Mouse (Mus musculus) embryonic facial prominence, embryonic 15.5 days (tissue): ENCODE results near the gene Vpreb1. TPM values are rescaled to one million over a fixed set of nuclear protein-coding genes. Genes with fewer than 3 reads are reported as not detected.
A peak's percentile ranks its signal among the peaks of the same experiment; 100 is the strongest.

ENCODE experiments used
- ATAC-seq: fragments of 200-750 bp; cut with Nextera tagmentation; 2 replicates; pipeline ENCODE4 v1.8.0; 2017; ENCODE audit warnings: low read depth, moderate TSS enrichment; ENCODE audit not compliant: insufficient number of reproducible peaks, low FRiP score, low TSS enrichment
- H3K27ac ChIP-seq: fragments of 300-500 bp; sonication (generic); replicated peaks from 2 replicates; pipeline ENCODE4 v1.5.1; 2015; ENCODE audit warnings: mild to moderate bottlenecking, inconsistent platforms
- H3K27me3 ChIP-seq: fragments of 300-500 bp; sonication (generic); 2 replicates; pipeline ENCODE4 v1.6.1; 2015; ENCODE audit warnings: inconsistent platforms
- H3K36me3 ChIP-seq: fragments of 300-500 bp; sonication (generic); 2 replicates; pipeline ENCODE4 v1.6.1; 2015; ENCODE audit warnings: mild to moderate bottlenecking, inconsistent platforms
- H3K4me1 ChIP-seq: fragments of 300-500 bp; sonication (generic); 2 replicates; pipeline ENCODE4 v1.6.1; 2015; ENCODE audit warnings: inconsistent platforms
- H3K4me2 ChIP-seq: fragments of 300-500 bp; sonication (generic); replicated peaks from 2 replicates; pipeline ENCODE4 v1.6.1; 2015; ENCODE audit warnings: mild to moderate bottlenecking, inconsistent platforms
- H3K4me3 ChIP-seq: fragments of 300-500 bp; sonication (generic); replicated peaks from 2 replicates; pipeline ENCODE4 v1.5.1; 2015; ENCODE audit warnings: mild to moderate bottlenecking, inconsistent platforms
- H3K9ac ChIP-seq: fragments of 300-500 bp; sonication (generic); 2 replicates; pipeline ENCODE4 v1.6.1; 2015; ENCODE audit warnings: inconsistent platforms
- H3K9me3 ChIP-seq: fragments of 300-500 bp; sonication (generic); replicated peaks from 2 replicates; pipeline ENCODE4 v1.6.1; 2016; ENCODE audit warnings: inconsistent platforms
- WGBS: fragments of 180-500 bp; shearing (Covaris S2); methylation state at CpG from one replicate; pipeline ENCODE4 v1.1.7; 2015; 5-methylcytosine and 5-hydroxymethylcytosine counted together
- polyA plus RNA-seq: library from polyadenylated mRNA; unstranded; fragments of >200 nt; fragmentation: Nextera tagmentation; extraction: Ambion mirVana; gene quantifications from 2 replicates; pipeline ENCODE4 v1.2.1, GENCODE M21; 2015

Gene Vpreb1
- polyA plus RNA-seq, 1 experiment from 2014 or later, result 3.1 TPM

DNA sequence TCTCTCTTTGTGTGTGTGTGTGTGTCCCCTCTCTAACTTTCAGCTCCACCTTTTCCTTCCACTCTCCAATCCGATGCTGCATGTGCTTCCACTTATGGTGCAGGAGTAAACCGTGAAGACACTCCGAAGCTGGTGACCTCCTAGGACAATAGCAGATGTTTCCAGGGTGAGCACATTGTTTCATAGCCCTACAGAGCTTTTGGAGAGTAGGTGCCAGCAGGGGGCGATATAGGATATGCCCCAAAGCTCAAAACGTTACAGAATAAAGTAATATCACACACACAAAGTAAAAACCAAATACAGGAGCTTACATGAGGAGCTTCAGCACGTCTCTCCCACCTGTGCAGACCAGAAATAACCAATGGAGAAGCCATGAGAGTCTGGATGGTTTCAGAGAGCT, 15.8 kb downstream of the Vpreb1 start:
- Histone ChIP-seq H3K27me3 (no peaks in the 10 kb centered on the region), H3K9me3 (no peaks in the 10 kb centered on the region), H3K27ac (no peak overlapping the region), H3K4me2 (no peak overlapping the region), H3K4me3 (no peak overlapping the region), H3K9ac (no peak overlapping the region), H3K4me1 (no peaks in the 10 kb centered on the region), H3K36me3 (no peaks in the 10 kb centered on the region)
- 23% methylated on average over 6 of the region's 6 CpGs for WGBS
- ATAC-seq, result no peak

DNA sequence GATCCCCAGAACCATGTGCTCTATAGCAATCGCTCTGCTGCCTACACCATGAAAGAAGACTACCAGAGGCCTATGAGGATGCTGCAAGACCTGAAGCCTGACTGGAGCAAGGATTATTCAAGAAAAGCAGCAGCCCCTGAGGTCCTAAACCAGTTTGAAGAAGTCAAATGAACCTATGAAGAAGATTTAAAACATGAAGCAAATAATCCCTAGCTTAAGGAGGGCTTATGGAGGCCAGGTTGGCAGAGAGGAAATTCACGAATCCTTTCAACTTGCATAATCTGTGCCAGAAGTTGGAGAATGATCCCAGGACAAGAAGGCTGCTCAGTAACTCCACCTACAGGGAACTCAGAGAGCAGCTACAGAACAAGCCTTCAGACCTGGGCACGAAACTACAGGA, 18.2 kb downstream of the Vpreb1 start:
- H3K36me3 ChIP-seq, result no peaks in the 10 kb centered on the region
- H3K27me3 ChIP-seq, result no peaks in the 10 kb centered on the region
- no peak for ATAC-seq
- no peaks in the 10 kb centered on the region for H3K4me1 ChIP-seq
- H3K4me3 ChIP-seq, result no peak overlapping the region
- no peak overlapping the region for H3K27ac ChIP-seq
- no peaks in the 10 kb centered on the region for H3K9me3 ChIP-seq
- no peak overlapping the region for H3K4me2 ChIP-seq
- WGBS, result 78% methylated on average over 3 of the region's 3 CpGs
- H3K9ac ChIP-seq, result no peak overlapping the region

GRCm38 (mm10) chr16:16849196-16849595, 21.4 kb downstream of the Vpreb1 start:
- no peak overlapping the region for H3K4me3 ChIP-seq
- no peaks in the 10 kb centered on the region for H3K9me3 ChIP-seq
- no peak for ATAC-seq
- no peaks in the 10 kb centered on the region for H3K4me1 ChIP-seq
- no peak overlapping the region for H3K4me2 ChIP-seq
- H3K27me3 ChIP-seq, result no peaks in the 10 kb centered on the region
- no peak overlapping the region for H3K9ac ChIP-seq
- H3K36me3 ChIP-seq, result no peaks in the 10 kb centered on the region
- no peak overlapping the region for H3K27ac ChIP-seq

DNA sequence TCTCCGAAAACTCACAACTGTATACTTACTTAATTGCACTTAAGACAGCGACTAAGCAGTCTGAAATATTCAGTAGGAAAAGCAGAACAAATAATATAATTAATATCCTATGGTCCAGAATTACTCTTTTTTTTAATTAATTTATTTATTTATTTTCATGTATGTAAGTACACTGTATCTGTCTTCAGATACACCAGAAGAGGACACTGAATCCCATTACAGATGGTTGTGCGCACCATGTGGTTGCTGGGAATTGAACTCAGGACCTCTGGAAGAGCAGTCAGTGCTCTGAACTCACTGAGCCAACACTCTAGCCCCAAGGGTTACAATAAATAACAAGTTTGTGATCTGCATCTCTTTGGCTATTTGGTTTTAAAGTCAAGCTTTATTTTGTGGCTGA, 41.0 kb downstream of the Vpreb1 start:
- H3K4me1 ChIP-seq, result peaks cover 6% of the 10 kb centered on the region; the same call in 1 of the 2 replicates
- H3K4me2 ChIP-seq, result no peak overlapping the region
- H3K27me3 ChIP-seq, result no peaks in the 10 kb centered on the region
- H3K9me3 ChIP-seq, result no peaks in the 10 kb centered on the region
- no peak overlapping the region for H3K4me3 ChIP-seq
- ATAC-seq, result no peak
- 83% methylated on average over 3 of the region's 3 CpGs for WGBS
- no peak overlapping the region for H3K27ac ChIP-seq
- H3K9ac ChIP-seq, result no peak overlapping the region
- no peaks in the 10 kb centered on the region for H3K36me3 ChIP-seq

GRCm38 (mm10) chr16:16828757-16829615, 41.7 kb downstream of the Vpreb1 start, which contains the start of gene Spag6l:
Gene Spag6l (minus strand): TSS chr16:16829456.
- Histone ChIP-seq H3K9ac (no peak within 1 kb of the TSS), H3K27me3 (no peaks in the 10 kb centered on the region), H3K4me3 (peak within 1 kb of the TSS; percentile 39), H3K27ac (no peak within 1 kb of the TSS), H3K4me2 (peak within 1 kb of the TSS; percentile 80), H3K36me3 (no peaks in the 10 kb centered on the region), H3K4me1 (peaks cover 6% of the 10 kb centered on the region; the same call in 1 of the 2 replicates), H3K9me3 (no peaks in the 10 kb centered on the region)
- 7% methylated on average over 33 of the region's 33 CpGs for WGBS
- peak; percentile 63 for ATAC-seq

GRCm38 (mm10) chr16:16826223-16826622, 44.4 kb downstream of the Vpreb1 start:
- Histone ChIP-seq H3K9me3 (no peaks in the 10 kb centered on the region), H3K27ac (no peak overlapping the region), H3K27me3 (no peaks in the 10 kb centered on the region), H3K36me3 (no peaks in the 10 kb centered on the region), H3K4me2 (no peak overlapping the region), H3K9ac (no peak overlapping the region), H3K4me1 (peaks cover 6% of the 10 kb centered on the region; the same call in 1 of the 2 replicates), H3K4me3 (no peak overlapping the region)
- 94% methylated on average over 2 of the region's 2 CpGs for WGBS
- no peak for ATAC-seq

- Histone ChIP-seq H3K36me3 (no peaks in the 10 kb centered on the region), H3K4me3 (no peak overlapping the region), H3K27me3 (no peaks in the 10 kb centered on the region), H3K9me3 (no peaks in the 10 kb centered on the region), H3K27ac (no peak overlapping the region), H3K4me1 (peaks cover 6% of the 10 kb centered on the region; the same call in 1 of the 2 replicates), H3K4me2 (no peak overlapping the region), H3K9ac (no peak overlapping the region)
- 40% methylated on average over 5 of the region's 5 CpGs for WGBS
- ATAC-seq, result no peak
Observed at GRCm38 (mm10) chr16:16825476-16825875, 45.2 kb downstream of the Vpreb1 start.

Other genes with a start within 250 kb of the Vpreb1 start
- gene Olfr19, start 194.4 kb downstream of the Vpreb1 start, polyA plus RNA-seq, result 0.25 and 0.80 TPM in 2 replicates
- gene Spag6l, start 41.4 kb downstream of the Vpreb1 start, polyA plus RNA-seq, result 7.1 and 17.6 TPM in 2 replicates
- gene Igll1, start 6.9 kb downstream of the Vpreb1 start, polyA plus RNA-seq, result 0.34 and 0.48 TPM in 2 replicates
- gene Top3b, start 107 bp downstream of the Vpreb1 start, polyA plus RNA-seq, result 64.8 and 79.3 TPM in 2 replicates
- 27.8 and 30.0 TPM in 2 replicates for gene Ppm1f, start 25.6 kb upstream of the Vpreb1 start, polyA plus RNA-seq
- gene Mapk1, start 112.5 kb upstream of the Vpreb1 start, polyA plus RNA-seq, result 164 TPM in 2 replicates
- 30.4 and 34.5 TPM in 2 replicates for gene Ypel1, start 198.9 kb upstream of the Vpreb1 start, polyA plus RNA-seq
- 128 and 142 TPM in 2 replicates for gene Ppil2, start 240.4 kb upstream of the Vpreb1 start, polyA plus RNA-seq